Mouse (Mus musculus) adrenal gland, adult 8-10 months (tissue): ENCODE results near the gene Otub2. TPM values are rescaled to one million over a fixed set of nuclear protein-coding genes. Genes with fewer than 3 reads are reported as not detected.

Experiments
- DNase-seq: peaks from one replicate; pipeline ENCODE4 v3.0.0; 2022
- total RNA-seq, 4 experiments: library from RNA; stranded (reverse); gene quantifications; 2 replicates each; pipeline ENCODE4 v1.2.4; 2022

Otub2 gene
- total RNA-seq, 4 experiments from 2014 or later = 3.8 to 6.6 (median 4.5) TPM

- DNase-seq = no peak
These were observed 16.8 kb upstream of the Otub2 start for GRCm38 (mm10) chr12:103371711-103372110.

GRCm38 (mm10) chr12:103373530-103374236, 14.8 kb upstream of the Otub2 start:
- no peak for DNase-seq

- no peak for DNase-seq
These were observed 12.4 kb upstream of the Otub2 start for GRCm38 (mm10) chr12:103376124-103376523.

- DNase-seq = no peak
These were observed 11.7 kb upstream of the Otub2 start for GRCm38 (mm10) chr12:103376774-103377173.

GRCm38 (mm10) chr12:103380226-103380625, 8.3 kb upstream of the Otub2 start:
- no peak for DNase-seq

- no peak for DNase-seq
These were observed 856 bp downstream of the Otub2 start for GRCm38 (mm10) chr12:103389348-103389727.

- no peak for DNase-seq
These were observed 1.5 kb downstream of the Otub2 start for GRCm38 (mm10) chr12:103389982-103390381.

- DNase-seq = no peak
These were observed 2.6 kb downstream of the Otub2 start for GRCm38 (mm10) chr12:103391098-103391497.

- no peak for DNase-seq
These were observed 5.0 kb downstream of the Otub2 start for GRCm38 (mm10) chr12:103393528-103393927.

- no peak for DNase-seq
These were observed 7.2 kb downstream of the Otub2 start for GRCm38 (mm10) chr12:103395486-103396275.

GRCm38 (mm10) chr12:103396751-103397150, 8.3 kb downstream of the Otub2 start:
- no peak for DNase-seq

- DNase-seq = no peak
These were observed 15.6 kb downstream of the Otub2 start for GRCm38 (mm10) chr12:103404131-103404530.

- DNase-seq = no peak
These were observed 19.2 kb downstream of the Otub2 start, which contains the start of gene 9330161L09Rik for GRCm38 (mm10) chr12:103407720-103408119. Gene 9330161L09Rik (minus strand): TSS chr12:103407820.

GRCm38 (mm10) chr12:103408144-103408543, 19.7 kb downstream of the Otub2 start:
- DNase-seq = no peak

- DNase-seq = no peak
These were observed 36.7 kb downstream of the Otub2 start for GRCm38 (mm10) chr12:103425016-103425728.

- DNase-seq = peak; percentile 99
These were observed 37.4 kb downstream of the Otub2 start, which contains the start of gene Ddx24 for GRCm38 (mm10) chr12:103425729-103426470. Gene Ddx24 (minus strand): TSS chr12:103425830.

- DNase-seq = no peak
These were observed 38.2 kb downstream of the Otub2 start for GRCm38 (mm10) chr12:103426710-103427109.

GRCm38 (mm10) chr12:103433430-103433829, 44.9 kb downstream of the Otub2 start:
- peak; percentile 64 for DNase-seq

GRCm38 (mm10) chr12:103433986-103434731, 45.7 kb downstream of the Otub2 start, which contains the start of gene Ifi27:
Gene Ifi27 (plus strand): TSS chr12:103434211.
- DNase-seq = peak; percentile 88

GRCm38 (mm10) chr12:103434861-103435260, 46.4 kb downstream of the Otub2 start:
- DNase-seq = no peak

GRCm38 (mm10) chr12:103437601-103438000, 49.1 kb downstream of the Otub2 start:
- DNase-seq = no peak
